Mouse (Mus musculus) C2C12 (cell line): ENCODE results near the gene Rnpepl1. TPM values are rescaled to one million over a fixed set of nuclear protein-coding genes. Genes with fewer than 3 reads are reported as not detected.

Source experiments
- H3K27me3 ChIP-seq: one replicate; pipeline ENCODE4 v1.6.1; 2011; ENCODE audit not compliant: control insufficient read depth, insufficient read depth, insufficient read length
- H3K36me3 ChIP-seq: one replicate; pipeline ENCODE4 v1.6.1; 2011; ENCODE audit not compliant: control insufficient read depth, insufficient read depth
- H3K4me3 ChIP-seq: one replicate; pipeline ENCODE4 v1.5.1; 2011; ENCODE audit warnings: mild to moderate bottlenecking, control low read depth; ENCODE audit not compliant: poor library complexity, insufficient read depth, severe bottlenecking
- H3K79me2 ChIP-seq: one replicate; pipeline ENCODE4 v1.6.1; 2011; ENCODE audit not compliant: control insufficient read depth, insufficient read depth
- H3K79me3 ChIP-seq: one replicate; pipeline ENCODE4 v1.6.1; 2011; ENCODE audit warnings: low read depth, control low read depth
- H3ac ChIP-seq: one replicate; pipeline ENCODE3; 2011; ENCODE audit warnings: low read depth; ENCODE audit not compliant: control insufficient read depth, insufficient read length
- CEBPB ChIP-seq: IDR thresholded peaks from one replicate; pipeline ENCODE4 v1.6.1; 2011; ENCODE audit warnings: low read depth, mild to moderate bottlenecking, control low read depth, moderate library complexity
- CTCF ChIP-seq: IDR thresholded peaks from one replicate; pipeline ENCODE4 v1.5.1; 2011; ENCODE audit not compliant: control insufficient read depth, insufficient read depth, insufficient read length
- FOSL1 ChIP-seq: IDR thresholded peaks from one replicate; pipeline ENCODE4 v1.8.0; 2011; ENCODE audit warnings: mild to moderate bottlenecking, low read length; ENCODE audit not compliant: poor library complexity, insufficient read depth, severe bottlenecking
- MAX ChIP-seq: IDR thresholded peaks from one replicate; pipeline ENCODE4 v1.6.1; 2011; ENCODE audit warnings: mild to moderate bottlenecking, control low read depth
- MYOD1 ChIP-seq: IDR thresholded peaks from one replicate; pipeline ENCODE4 v1.6.1; 2011; ENCODE audit warnings: low read depth; ENCODE audit not compliant: control insufficient read depth, insufficient read length
- MYOG ChIP-seq: IDR thresholded peaks from one replicate; pipeline ENCODE4 v1.6.1; 2011; ENCODE audit not compliant: control insufficient read depth, insufficient read length; ENCODE audit errors: extremely low read depth
- USF1 ChIP-seq: IDR thresholded peaks from one replicate; pipeline ENCODE4 v1.6.1; 2011; ENCODE audit warnings: low read depth, mild to moderate bottlenecking, control low read depth, moderate library complexity
- polyA plus RNA-seq: library from polyadenylated mRNA; unstranded; fragments of >200 nt; fragmentation: generic; extraction: Trizol; gene quantifications from one replicate; pipeline ENCODE4 v1.2.1, GENCODE M21; 2012; ENCODE audit warnings: missing spikeins

Rnpepl1 gene
- polyA plus RNA-seq, 1 experiment: 29.9 TPM

GRCm38 (mm10) chr1:92914993-92915392 is 4.4 kb downstream of the Rnpepl1 start:
- Histone ChIP-seq H3K36me3 (peaks cover 10% of the 10 kb centered on the region), H3K4me3 (no peak overlapping the region), H3ac (no peak overlapping the region), H3K27me3 (no peaks in the 10 kb centered on the region), H3K79me2 (peaks cover 21% of the 10 kb centered on the region), H3K79me3 (peaks cover 4% of the 10 kb centered on the region)
- TF ChIP-seq FOSL1 (no peak), MYOG (no peak), CEBPB (no peak), MYOD1 (no peak)

DNA sequence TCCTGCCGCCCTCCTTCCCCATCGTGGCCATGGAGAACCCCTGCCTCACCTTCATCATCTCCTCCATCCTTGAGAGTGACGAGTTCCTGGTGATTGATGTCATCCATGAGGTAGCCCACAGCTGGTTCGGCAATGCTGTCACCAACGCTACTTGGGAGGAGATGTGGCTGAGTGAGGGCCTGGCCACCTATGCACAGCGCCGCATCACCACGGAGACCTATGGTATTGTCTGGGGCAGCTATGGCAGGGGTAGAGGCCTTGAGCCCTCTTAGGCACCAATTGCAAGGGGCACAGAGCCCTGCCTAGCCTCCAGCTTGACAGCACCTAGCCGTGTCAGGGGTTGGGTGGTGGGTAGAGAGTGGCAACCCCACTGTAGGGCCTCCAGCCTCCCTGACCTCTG is 6.1 kb downstream of the Rnpepl1 start:
- H3K36me3 ChIP-seq: peaks cover 10% of the 10 kb centered on the region
- TF ChIP-seq CTCF (no peak), MAX (no peak), MYOG (no peak), CEBPB (no peak), MYOD1 (no peak), FOSL1 (no peak), USF1 (no peak)
- H3K4me3 ChIP-seq: no peak overlapping the region

DNA sequence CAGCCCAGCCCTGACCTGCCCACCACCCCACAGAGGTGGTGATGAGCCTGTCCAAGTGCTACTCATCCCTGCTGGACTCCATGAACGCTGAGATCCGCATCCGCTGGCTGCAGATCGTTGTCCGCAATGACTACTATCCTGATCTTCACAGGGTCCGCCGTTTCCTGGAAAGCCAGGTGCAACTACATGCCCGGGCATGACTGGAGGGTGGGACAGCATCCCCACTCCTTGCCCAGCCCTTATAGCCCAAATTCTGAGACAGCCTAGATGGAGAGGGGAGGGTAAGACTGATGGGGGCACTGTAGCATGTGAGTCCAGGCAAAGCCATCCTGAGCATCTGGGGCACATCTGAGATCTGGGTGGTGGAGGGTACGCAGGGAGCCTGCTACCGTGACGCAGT is 8.6 kb downstream of the Rnpepl1 start:
- no peaks in the 10 kb centered on the region for H3K27me3 ChIP-seq

More for the DNA sequence above, 6.1 kb downstream of the Rnpepl1 start:
- H3K79me3 ChIP-seq: no peaks in the 10 kb centered on the region
- no peak overlapping the region for H3ac ChIP-seq
- peaks cover 13% of the 10 kb centered on the region for H3K79me2 ChIP-seq
- H3K27me3 ChIP-seq: no peaks in the 10 kb centered on the region

GRCm38 (mm10) chr1:92919775-92920174 is 9.2 kb downstream of the Rnpepl1 start:
- TF ChIP-seq CEBPB (no peak), MYOD1 (no peak), MAX (no peak), CTCF (no peak), FOSL1 (no peak), MYOG (no peak), USF1 (no peak)
- no peak overlapping the region for H3ac ChIP-seq
- no peaks in the 10 kb centered on the region for H3K79me2 ChIP-seq
- no peaks in the 10 kb centered on the region for H3K27me3 ChIP-seq
- H3K4me3 ChIP-seq: no peak overlapping the region
- no peaks in the 10 kb centered on the region for H3K79me3 ChIP-seq
- H3K36me3 ChIP-seq: peaks cover 10% of the 10 kb centered on the region

More for the DNA sequence above, 8.6 kb downstream of the Rnpepl1 start:
- Histone ChIP-seq H3K79me3 (no peaks in the 10 kb centered on the region), H3K79me2 (no peaks in the 10 kb centered on the region), H3K4me3 (no peak overlapping the region), H3ac (no peak overlapping the region), H3K36me3 (peaks cover 10% of the 10 kb centered on the region)
- TF ChIP-seq FOSL1 (no peak), MYOG (no peak), CTCF (no peak), USF1 (no peak), CEBPB (no peak), MYOD1 (no peak), MAX (no peak)

GRCm38 (mm10) chr1:92920474-92921200 is 10.1 kb downstream of the Rnpepl1 start:
- Histone ChIP-seq H3K79me3 (no peaks in the 10 kb centered on the region), H3ac (no peak overlapping the region), H3K79me2 (no peaks in the 10 kb centered on the region), H3K4me3 (no peak overlapping the region), H3K27me3 (no peaks in the 10 kb centered on the region), H3K36me3 (peaks cover 6% of the 10 kb centered on the region)
- no peak for TF ChIP-seq CEBPB
- no peak for TF ChIP-seq MYOG
- TF ChIP-seq MAX: no peak
- TF ChIP-seq MYOD1: no peak
- no peak for TF ChIP-seq CTCF
- no peak for TF ChIP-seq FOSL1
- TF ChIP-seq USF1: no peak
